Mouse (Mus musculus) intestine, embryonic 16.5 days (tissue): ENCODE results near the gene Nrgn. TPM values are rescaled to one million over a fixed set of nuclear protein-coding genes. Genes with fewer than 3 reads are reported as not detected.

ENCODE experiments used
- ATAC-seq: fragments of 200-750 bp; cut with Nextera tagmentation; 2 replicates; pipeline ENCODE4 v1.8.0; 2017; ENCODE audit warnings: moderate TSS enrichment, moderate library complexity
- H3K27ac ChIP-seq: fragments of 300-500 bp; sonication (generic); 2 replicates; pipeline ENCODE4 v1.5.1; 2014; ENCODE audit warnings: mild to moderate bottlenecking, low read length
- H3K27me3 ChIP-seq: fragments of 300-500 bp; sonication (generic); replicated peaks from 2 replicates; pipeline ENCODE4 v1.6.1; 2014; ENCODE audit warnings: low read length, control low read depth, mixed read lengths; ENCODE audit not compliant: control insufficient read depth, insufficient read depth
- H3K36me3 ChIP-seq: fragments of 300-500 bp; sonication (generic); 2 replicates; pipeline ENCODE4 v1.6.1; 2014; ENCODE audit warnings: low read length, control low read depth; ENCODE audit not compliant: control insufficient read depth, insufficient read depth
- H3K4me1 ChIP-seq: fragments of 300-500 bp; sonication (generic); 2 replicates; pipeline ENCODE4 v1.6.1; 2014; ENCODE audit warnings: low read length, control low read depth, mixed read lengths; ENCODE audit not compliant: control insufficient read depth, insufficient read depth
- H3K4me2 ChIP-seq: fragments of 300-500 bp; sonication (generic); 2 replicates; pipeline ENCODE4 v1.6.1; 2014; ENCODE audit warnings: low read depth, low read length, control low read depth
- H3K4me3 ChIP-seq: fragments of 300-500 bp; sonication (generic); 2 replicates; pipeline ENCODE4 v1.5.1; 2014; ENCODE audit warnings: mild to moderate bottlenecking, low read length
- H3K9ac ChIP-seq: fragments of 300-500 bp; sonication (generic); 2 replicates; pipeline ENCODE4 v1.6.1; 2014; ENCODE audit warnings: low read depth, low read length
- H3K9me3 ChIP-seq: fragments of 300-500 bp; sonication (generic); 2 replicates; pipeline ENCODE4 v1.6.1; 2016; ENCODE audit warnings: low read length, control low read depth; ENCODE audit not compliant: control insufficient read depth
- WGBS: fragments of 180-500 bp; shearing (Covaris S2); extraction: QIAGEN DNeasy Blood & Tissue Kit; methylation state at CpG from one replicate; pipeline ENCODE4 v1.1.7; 2014; 5-methylcytosine and 5-hydroxymethylcytosine counted together
- polyA plus RNA-seq: library from polyadenylated mRNA; unstranded; fragments of >200 nt; fragmentation: Nextera tagmentation; extraction: Ambion mirVana; gene quantifications from 2 replicates; pipeline ENCODE4 v1.2.1, GENCODE M21; 2015

Gene Nrgn
- polyA plus RNA-seq, 1 experiment from 2014 or later, result 2.2 TPM

DNA sequence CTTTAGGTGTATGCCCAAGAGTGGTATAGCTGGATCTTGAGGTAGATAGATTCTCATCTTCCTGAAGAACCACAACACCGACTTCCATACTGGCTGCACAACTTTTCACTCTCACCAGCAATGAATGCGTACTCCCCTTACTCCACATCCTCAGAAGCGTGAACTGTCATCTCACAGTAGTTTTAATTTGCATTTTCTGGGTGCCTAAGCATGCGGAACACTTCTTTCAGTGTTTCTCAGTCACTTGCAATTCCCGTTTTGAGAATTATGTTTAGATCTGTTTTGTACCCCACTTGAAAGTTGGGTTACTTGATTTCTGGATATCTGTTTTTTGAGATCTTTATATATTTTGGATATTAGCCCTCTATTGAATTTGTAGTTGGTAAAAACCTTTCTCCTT is 30.9 kb upstream of the Nrgn start:
- WGBS, result 91% methylated on average over 5 of the region's 5 CpGs
- H3K36me3 ChIP-seq, result no peaks in the 10 kb centered on the region
- H3K4me2 ChIP-seq, result no peak overlapping the region
- no peaks in the 10 kb centered on the region for H3K27me3 ChIP-seq
- no peak overlapping the region for H3K9ac ChIP-seq
- no peaks in the 10 kb centered on the region for H3K9me3 ChIP-seq
- H3K27ac ChIP-seq, result no peak overlapping the region
- no peak overlapping the region for H3K4me3 ChIP-seq
- H3K4me1 ChIP-seq, result no peaks in the 10 kb centered on the region
- no peak for ATAC-seq

- WGBS, result 38% methylated on average over 14 of the region's 14 CpGs
- Histone ChIP-seq H3K27ac (no peak overlapping the region), H3K36me3 (no peaks in the 10 kb centered on the region), H3K9me3 (no peaks in the 10 kb centered on the region), H3K4me3 (no peak overlapping the region), H3K27me3 (no peaks in the 10 kb centered on the region), H3K4me2 (no peak overlapping the region), H3K9ac (no peak overlapping the region), H3K4me1 (no peaks in the 10 kb centered on the region)
- ATAC-seq, result peak; percentile 31; the same call in 1 of the 2 replicates
Measured at GRCm38 (mm10) chr9:37576436-37576930, 23.8 kb upstream of the Nrgn start.

- Histone ChIP-seq H3K4me1 (peaks cover 13% of the 10 kb centered on the region), H3K9ac (no peak overlapping the region), H3K4me2 (no peak overlapping the region), H3K27ac (no peak overlapping the region), H3K27me3 (no peaks in the 10 kb centered on the region), H3K9me3 (no peaks in the 10 kb centered on the region), H3K4me3 (no peak overlapping the region), H3K36me3 (no peaks in the 10 kb centered on the region)
- WGBS, result 56% methylated on average over 3 of the region's 3 CpGs
- ATAC-seq, result no peak
Measured at GRCm38 (mm10) chr9:37572204-37572876, 19.6 kb upstream of the Nrgn start.

- WGBS, result 60% methylated on average over 2 of the region's 2 CpGs
- H3K27ac ChIP-seq, result 0 out of 2 replicates have a peak overlapping the region, but pooled peaks have one; percentile 27
- no peak overlapping the region for H3K9ac ChIP-seq
- H3K4me2 ChIP-seq, result no peak overlapping the region
- H3K4me1 ChIP-seq, result peaks cover 13% of the 10 kb centered on the region
- H3K36me3 ChIP-seq, result no peaks in the 10 kb centered on the region
- peak; percentile 81 for ATAC-seq
- H3K9me3 ChIP-seq, result no peaks in the 10 kb centered on the region
- H3K27me3 ChIP-seq, result no peaks in the 10 kb centered on the region
- H3K4me3 ChIP-seq, result no peak overlapping the region
Measured at GRCm38 (mm10) chr9:37569231-37569835, 16.6 kb upstream of the Nrgn start.

DNA sequence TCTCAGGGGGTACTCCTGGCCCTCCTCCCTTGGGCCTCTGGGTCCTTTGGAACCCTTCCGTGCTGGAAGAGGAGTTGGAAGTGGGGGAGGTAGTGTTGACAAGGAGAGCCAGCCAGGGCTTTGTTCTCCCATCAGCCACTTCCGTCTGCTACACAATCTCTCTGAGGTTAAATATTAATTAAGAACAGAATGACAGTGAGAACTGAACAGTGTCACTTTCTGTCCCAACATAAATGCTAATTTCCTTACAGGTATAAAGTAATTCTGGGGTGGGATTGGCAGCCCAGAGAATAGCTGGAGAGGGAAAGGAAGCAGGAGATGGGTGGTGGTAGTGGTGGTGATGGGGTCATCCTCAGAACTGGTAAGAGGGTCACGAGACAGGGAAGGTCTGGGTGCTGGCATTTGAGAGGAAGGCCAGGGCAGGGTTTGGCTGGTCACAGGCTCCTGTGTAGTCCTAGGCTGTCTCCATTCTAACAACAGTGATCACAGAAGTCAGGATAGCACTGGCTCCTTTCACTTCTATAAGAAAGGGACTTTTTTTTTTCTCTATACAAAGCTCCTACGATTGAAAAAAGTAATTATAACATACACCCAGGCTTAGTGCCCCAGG is 16.0 kb upstream of the Nrgn start:
- Histone ChIP-seq H3K36me3 (no peaks in the 10 kb centered on the region), H3K9me3 (no peaks in the 10 kb centered on the region), H3K9ac (no peak overlapping the region), H3K27me3 (no peaks in the 10 kb centered on the region), H3K4me1 (peaks cover 13% of the 10 kb centered on the region), H3K4me2 (0 out of 2 replicates have a peak overlapping the region, but pooled peaks have one; percentile 28), H3K4me3 (no peak overlapping the region), H3K27ac (peak overlapping the region; percentile 56; the same call in 1 of the 2 replicates)
- peak; percentile 81 for ATAC-seq
- 37% methylated on average over 4 of the region's 4 CpGs for WGBS

GRCm38 (mm10) chr9:37567892-37568604 is 15.3 kb upstream of the Nrgn start:
- peak; percentile 35 for ATAC-seq
- Histone ChIP-seq H3K36me3 (no peaks in the 10 kb centered on the region), H3K27me3 (no peaks in the 10 kb centered on the region), H3K4me3 (no peak overlapping the region), H3K4me2 (peak overlapping the region; percentile 28; the same call in 1 of the 2 replicates), H3K9me3 (no peaks in the 10 kb centered on the region), H3K9ac (no peak overlapping the region), H3K27ac (no peak overlapping the region), H3K4me1 (peaks cover 13% of the 10 kb centered on the region)
- WGBS, result 26% methylated on average over 15 of the region's 15 CpGs

GRCm38 (mm10) chr9:37567454-37567853 is 14.8 kb upstream of the Nrgn start:
- Histone ChIP-seq H3K27ac (no peak overlapping the region), H3K4me2 (0 out of 2 replicates have a peak overlapping the region, but pooled peaks have one; percentile 28), H3K36me3 (no peaks in the 10 kb centered on the region), H3K27me3 (no peaks in the 10 kb centered on the region), H3K4me1 (peaks cover 13% of the 10 kb centered on the region), H3K9me3 (no peaks in the 10 kb centered on the region), H3K9ac (no peak overlapping the region), H3K4me3 (no peak overlapping the region)
- no peak for ATAC-seq
- WGBS, result 47% methylated on average over 5 of the region's 5 CpGs

- H3K4me2 ChIP-seq, result no peak overlapping the region
- no peaks in the 10 kb centered on the region for H3K27me3 ChIP-seq
- no peaks in the 10 kb centered on the region for H3K36me3 ChIP-seq
- H3K9ac ChIP-seq, result no peak overlapping the region
- H3K9me3 ChIP-seq, result no peaks in the 10 kb centered on the region
- WGBS, result 90% methylated on average over 2 of the region's 2 CpGs
- ATAC-seq, result no peak
- H3K4me3 ChIP-seq, result no peak overlapping the region
- peaks cover 13% of the 10 kb centered on the region for H3K4me1 ChIP-seq
- no peak overlapping the region for H3K27ac ChIP-seq
Measured at GRCm38 (mm10) chr9:37567019-37567418, 14.3 kb upstream of the Nrgn start.

GRCm38 (mm10) chr9:37563805-37564204 is 11.1 kb upstream of the Nrgn start:
- ATAC-seq, result no peak
- 38% methylated on average over 1 of the region's 1 CpGs for WGBS

More at GRCm38 (mm10) chr9:37563805-37564204, 11.1 kb upstream of the Nrgn start:
- Histone ChIP-seq H3K27me3 (no peaks in the 10 kb centered on the region), H3K9ac (no peak overlapping the region), H3K9me3 (no peaks in the 10 kb centered on the region), H3K36me3 (no peaks in the 10 kb centered on the region), H3K4me3 (no peak overlapping the region), H3K4me1 (peaks cover 10% of the 10 kb centered on the region), H3K4me2 (no peak overlapping the region), H3K27ac (no peak overlapping the region)
